Mouse (Mus musculus) neural tube, embryonic 13.5 days (tissue): ENCODE measurements around the gene Dnmt1. TPM values are rescaled to one million over a fixed set of nuclear protein-coding genes. Genes with fewer than 3 reads are reported as not detected.

ENCODE experiments used
- ATAC-seq: fragments of 200-750 bp; cut with Nextera tagmentation; 2 replicates; pipeline ENCODE4 v1.8.0; 2017; ENCODE audit warnings: low read depth, mild to moderate bottlenecking, moderate TSS enrichment, moderate library complexity
- H3K27ac ChIP-seq: fragments of 300-500 bp; sonication (generic); replicated peaks from 2 replicates; pipeline ENCODE4 v1.5.1; 2015; ENCODE audit warnings: moderate library complexity, mild to moderate bottlenecking, inconsistent platforms
- H3K27me3 ChIP-seq: fragments of 300-500 bp; sonication (generic); 2 replicates; pipeline ENCODE4 v1.6.1; 2015; ENCODE audit warnings: mild to moderate bottlenecking, inconsistent platforms
- H3K36me3 ChIP-seq: fragments of 300-500 bp; sonication (generic); 2 replicates; pipeline ENCODE4 v1.6.1; 2015; ENCODE audit warnings: mild to moderate bottlenecking, inconsistent platforms
- H3K4me1 ChIP-seq: fragments of 300-500 bp; sonication (generic); replicated peaks from 2 replicates; pipeline ENCODE4 v1.6.1; 2015; ENCODE audit warnings: inconsistent platforms
- H3K4me2 ChIP-seq: fragments of 300-500 bp; sonication (generic); 2 replicates; pipeline ENCODE4 v1.6.1; 2015; ENCODE audit warnings: inconsistent platforms, mild to moderate bottlenecking, moderate library complexity
- H3K4me3 ChIP-seq: fragments of 300-500 bp; sonication (generic); 2 replicates; pipeline ENCODE4 v1.5.1; 2015; ENCODE audit warnings: mild to moderate bottlenecking, inconsistent platforms
- H3K9ac ChIP-seq: fragments of 300-500 bp; sonication (generic); 2 replicates; pipeline ENCODE4 v1.6.1; 2015; ENCODE audit warnings: moderate library complexity, mild to moderate bottlenecking, inconsistent platforms
- H3K9me3 ChIP-seq: fragments of 300-500 bp; sonication (generic); 2 replicates; pipeline ENCODE4 v1.6.1; 2016; ENCODE audit warnings: inconsistent platforms
- WGBS: fragments of 180-500 bp; shearing (Covaris S2); methylation state at CpG from one replicate; pipeline ENCODE4 v1.1.7; 2015; 5-methylcytosine and 5-hydroxymethylcytosine counted together
- polyA plus RNA-seq: library from polyadenylated mRNA; unstranded; fragments of >200 nt; fragmentation: Nextera tagmentation; extraction: Ambion mirVana; gene quantifications from 2 replicates; pipeline ENCODE4 v1.2.1, GENCODE M21; 2015

Dnmt1 gene
- polyA plus RNA-seq, 1 experiment from 2014 or later = 54.2 TPM

DNA sequence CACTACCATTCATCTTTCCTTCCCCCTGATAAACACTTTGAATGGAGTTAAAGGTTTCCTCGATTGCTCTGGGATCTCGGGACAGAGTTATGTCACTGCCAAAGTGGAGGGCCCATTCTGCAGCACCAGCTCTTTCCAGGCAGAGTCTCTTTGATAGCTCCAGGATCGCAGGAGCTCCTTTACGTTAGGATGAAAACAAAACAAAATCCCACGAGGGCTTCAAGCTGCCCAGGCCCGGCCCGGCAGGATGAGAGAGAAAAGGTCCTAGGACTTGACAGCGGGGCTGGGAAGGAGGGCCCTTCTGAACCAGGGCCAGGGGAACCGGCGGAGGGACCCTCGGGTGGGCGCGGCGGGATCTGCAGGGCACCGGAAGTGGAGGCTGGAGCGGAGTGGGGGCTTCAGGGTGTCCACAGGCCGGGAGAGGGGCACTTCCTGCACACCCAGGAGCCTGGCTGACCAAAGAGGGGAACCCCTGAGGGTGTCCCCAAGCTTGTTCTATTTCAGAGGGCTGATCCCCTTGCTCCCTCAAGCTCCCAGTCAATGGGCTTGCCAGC, 7.6 kb downstream of the Dnmt1 start:
- no peaks in the 10 kb centered on the region for H3K36me3 ChIP-seq
- H3K9ac ChIP-seq = peak overlapping the region; percentile 93
- WGBS = 1% methylated on average over 17 of the region's 17 CpGs
- peak overlapping the region; percentile 90 for H3K27ac ChIP-seq
- H3K4me1 ChIP-seq = peaks cover 29% of the 10 kb centered on the region
- peak overlapping the region; percentile 90 for H3K4me3 ChIP-seq
- H3K9me3 ChIP-seq = no peaks in the 10 kb centered on the region
- ATAC-seq = peak; percentile 84
- no peaks in the 10 kb centered on the region for H3K27me3 ChIP-seq
- H3K4me2 ChIP-seq = peak overlapping the region; percentile 97

DNA sequence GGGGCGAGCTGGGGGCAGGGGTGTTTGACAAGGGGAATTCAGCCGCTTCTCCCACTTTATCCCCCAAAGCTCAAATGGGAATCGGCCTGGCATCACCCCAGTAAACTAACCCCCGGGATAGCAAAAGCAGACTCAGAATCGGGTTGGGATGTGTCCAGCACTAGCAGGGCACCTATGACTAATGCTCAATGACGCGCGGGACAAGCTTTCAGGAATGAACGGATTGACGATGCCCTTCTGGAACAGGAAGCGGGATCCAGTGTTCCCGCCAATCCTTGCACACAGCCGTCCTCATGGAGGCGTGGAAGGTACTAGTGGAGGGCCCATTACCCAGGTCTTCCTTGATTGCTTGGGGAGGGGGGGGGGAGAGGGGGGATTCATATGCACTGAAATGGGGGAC, 8.2 kb downstream of the Dnmt1 start:
- H3K4me3 ChIP-seq = peak overlapping the region; percentile 90
- ATAC-seq = no peak
- H3K27me3 ChIP-seq = no peaks in the 10 kb centered on the region
- WGBS = 17% methylated on average over 14 of the region's 14 CpGs
- H3K27ac ChIP-seq = peak overlapping the region; percentile 90
- H3K4me2 ChIP-seq = peak overlapping the region; percentile 97
- no peaks in the 10 kb centered on the region for H3K9me3 ChIP-seq
- H3K4me1 ChIP-seq = peaks cover 29% of the 10 kb centered on the region
- H3K36me3 ChIP-seq = no peaks in the 10 kb centered on the region
- H3K9ac ChIP-seq = peak overlapping the region; percentile 93

DNA sequence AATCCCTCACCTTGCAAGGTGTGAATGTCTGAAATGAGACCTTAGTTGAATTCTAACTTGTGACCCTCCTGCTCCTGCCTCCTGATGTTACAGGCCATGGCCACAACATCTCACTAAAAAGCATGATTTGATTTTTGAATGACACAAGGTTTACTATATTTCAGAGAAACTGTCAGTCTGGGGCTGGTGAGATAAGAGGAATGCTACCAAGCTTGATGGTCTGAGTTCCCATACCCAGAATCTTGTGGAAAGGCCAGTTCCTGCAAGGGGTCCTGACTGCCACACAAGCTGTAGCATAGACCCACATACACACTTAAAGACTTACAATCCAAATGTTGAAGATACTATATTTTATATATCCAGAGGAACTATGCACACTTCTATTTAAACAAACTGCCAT, 9.3 kb downstream of the Dnmt1 start:
- Histone ChIP-seq H3K9me3 (no peaks in the 10 kb centered on the region), H3K4me3 (peak overlapping the region; percentile 90; the same call in 1 of the 2 replicates), H3K9ac (no peak overlapping the region; the same call in 1 of the 2 replicates), H3K4me2 (peak overlapping the region; percentile 97), H3K27me3 (no peaks in the 10 kb centered on the region), H3K4me1 (peaks cover 29% of the 10 kb centered on the region), H3K36me3 (no peaks in the 10 kb centered on the region), H3K27ac (no peak overlapping the region)
- no peak for ATAC-seq

DNA sequence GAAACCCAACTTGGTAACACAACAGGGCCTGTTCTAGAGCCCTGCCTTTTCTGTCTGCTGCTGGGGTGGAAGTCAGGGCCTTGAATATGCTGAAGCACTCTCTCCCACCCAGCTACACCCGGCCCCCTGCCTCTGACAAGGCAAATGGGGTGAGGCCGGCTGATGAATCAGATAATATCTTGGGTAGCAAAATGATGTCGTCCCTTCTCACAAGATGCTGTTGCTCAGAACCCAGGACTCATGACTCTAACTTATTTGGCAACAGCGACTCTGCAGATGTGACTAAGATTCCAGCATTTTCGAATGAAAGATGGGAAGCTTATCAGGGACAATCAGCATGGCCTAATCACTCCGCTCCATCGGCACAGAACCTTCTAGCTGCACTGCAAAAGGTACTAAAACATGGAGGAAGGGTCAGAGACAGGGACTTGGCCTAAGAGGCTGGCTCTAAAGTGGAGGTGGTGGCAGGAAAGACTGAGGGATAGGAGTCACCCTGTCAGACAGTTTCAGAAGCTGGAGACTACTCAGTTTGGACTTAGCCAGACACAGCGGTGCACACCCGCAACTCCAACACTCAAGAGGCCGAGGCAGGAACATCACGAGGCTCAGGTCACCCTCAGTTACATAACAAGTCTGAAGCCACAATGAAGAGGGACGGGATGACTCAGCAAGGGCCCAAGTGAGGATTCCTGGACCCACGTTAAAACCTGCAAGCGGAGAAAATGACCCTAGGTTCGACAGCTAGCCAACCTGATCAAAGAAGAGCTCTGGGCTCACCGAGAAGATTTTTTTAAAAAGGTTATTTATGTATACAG, 13.4 kb downstream of the Dnmt1 start:
- Histone ChIP-seq H3K27ac (no peak overlapping the region), H3K4me1 (peaks cover 41% of the 10 kb centered on the region), H3K9ac (no peak overlapping the region), H3K36me3 (peaks cover 13% of the 10 kb centered on the region), H3K9me3 (no peaks in the 10 kb centered on the region), H3K4me3 (no peak overlapping the region), H3K27me3 (no peaks in the 10 kb centered on the region), H3K4me2 (no peak overlapping the region)
- WGBS = 87% methylated on average over 16 of the region's 16 CpGs
- no peak for ATAC-seq

DNA sequence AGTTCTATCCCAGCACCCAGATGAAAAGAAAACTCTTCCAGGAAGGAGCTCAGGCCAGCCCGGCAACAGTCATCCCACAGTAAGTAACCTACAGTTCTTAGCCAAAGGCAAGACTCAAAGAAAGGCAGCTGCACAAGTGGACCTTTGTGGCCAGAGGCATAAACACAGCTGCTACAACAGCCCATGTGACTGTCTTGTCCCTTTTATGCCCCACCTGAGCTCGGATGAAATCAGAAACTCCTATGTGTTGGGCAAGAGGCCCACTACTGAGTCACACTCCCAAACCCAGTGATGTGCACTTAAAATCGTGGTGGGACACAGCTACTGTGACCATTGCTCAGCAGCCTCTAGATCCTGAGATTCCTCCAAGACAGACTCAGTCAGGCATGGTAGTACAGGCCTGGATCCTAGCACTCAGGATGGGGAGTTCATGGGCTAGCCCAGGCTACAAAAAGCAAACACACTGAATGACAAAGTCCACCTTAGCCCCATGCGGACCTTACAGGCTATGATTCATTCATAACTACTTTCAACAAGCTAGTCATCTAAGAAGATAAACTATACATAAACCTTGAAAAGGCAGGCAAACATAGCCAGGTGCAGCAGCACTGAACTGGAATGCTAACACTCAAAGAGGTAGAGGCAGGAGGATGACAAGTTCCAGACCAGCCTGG, 14.9 kb downstream of the Dnmt1 start:
- no peak overlapping the region for H3K4me2 ChIP-seq

DNA sequence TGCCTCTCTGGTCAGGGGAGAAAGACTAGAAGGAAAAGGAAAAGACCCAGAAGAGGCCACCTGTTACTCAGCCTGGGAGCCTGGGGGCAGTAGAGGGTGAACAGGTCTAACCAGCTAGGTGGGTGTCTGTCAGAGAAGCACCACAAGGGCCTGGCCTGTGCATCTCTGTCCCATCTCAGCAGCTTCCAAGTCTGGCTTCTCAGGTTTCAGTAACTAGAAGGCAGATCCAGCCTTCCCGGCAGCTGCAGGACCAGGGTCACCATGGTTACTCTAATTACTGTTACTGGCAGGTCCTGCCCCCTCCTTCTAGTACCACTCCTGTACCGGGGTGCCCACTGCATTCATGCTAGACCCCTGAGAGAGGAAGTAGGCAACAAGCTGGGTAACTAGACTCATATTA, 15.8 kb downstream of the Dnmt1 start:
- H3K9me3 ChIP-seq = no peaks in the 10 kb centered on the region
- 8% methylated on average over 2 of the region's 2 CpGs for WGBS
- no peak for ATAC-seq
- H3K36me3 ChIP-seq = peaks cover 36% of the 10 kb centered on the region
- H3K27ac ChIP-seq = no peak overlapping the region
- H3K4me3 ChIP-seq = no peak overlapping the region
- peaks cover 20% of the 10 kb centered on the region for H3K4me1 ChIP-seq
- H3K4me2 ChIP-seq = no peak overlapping the region
- peak overlapping the region; percentile 26; the same call in 1 of the 2 replicates for H3K9ac ChIP-seq
- H3K27me3 ChIP-seq = no peaks in the 10 kb centered on the region

More for the DNA sequence above, 14.9 kb downstream of the Dnmt1 start:
- Histone ChIP-seq H3K27me3 (no peaks in the 10 kb centered on the region), H3K27ac (no peak overlapping the region), H3K9me3 (no peaks in the 10 kb centered on the region), H3K4me1 (peaks cover 29% of the 10 kb centered on the region), H3K9ac (no peak overlapping the region), H3K4me3 (no peak overlapping the region), H3K36me3 (peaks cover 27% of the 10 kb centered on the region)
- WGBS = 63% methylated on average over 4 of the region's 4 CpGs
- ATAC-seq = no peak

DNA sequence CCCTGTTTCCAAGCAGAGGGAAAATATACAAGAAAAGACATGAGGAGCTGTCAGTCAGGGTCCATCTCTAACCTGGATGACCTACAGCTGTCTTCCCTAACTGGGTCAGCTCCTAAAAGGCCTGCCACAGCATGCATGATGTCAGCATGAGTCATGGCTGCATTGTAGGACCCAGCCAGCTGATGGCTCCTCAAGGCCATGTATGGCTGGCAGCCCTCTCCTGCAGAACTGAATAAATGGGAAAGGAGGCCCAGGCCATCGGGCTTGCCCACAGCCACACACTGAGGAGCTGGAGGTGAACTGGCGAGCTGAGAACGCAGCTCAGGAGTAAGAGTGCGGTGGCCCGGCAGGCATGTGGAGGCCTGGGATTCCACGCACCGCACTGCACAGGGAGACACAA, 16.3 kb downstream of the Dnmt1 start:
- H3K9me3 ChIP-seq = no peaks in the 10 kb centered on the region
- no peak overlapping the region for H3K27ac ChIP-seq
- no peak for ATAC-seq
- peaks cover 19% of the 10 kb centered on the region for H3K4me1 ChIP-seq
- H3K4me3 ChIP-seq = no peak overlapping the region
- 95% methylated on average over 7 of the region's 7 CpGs for WGBS
- no peak overlapping the region for H3K4me2 ChIP-seq
- no peak overlapping the region for H3K9ac ChIP-seq
- H3K36me3 ChIP-seq = peaks cover 41% of the 10 kb centered on the region
- no peaks in the 10 kb centered on the region for H3K27me3 ChIP-seq

DNA sequence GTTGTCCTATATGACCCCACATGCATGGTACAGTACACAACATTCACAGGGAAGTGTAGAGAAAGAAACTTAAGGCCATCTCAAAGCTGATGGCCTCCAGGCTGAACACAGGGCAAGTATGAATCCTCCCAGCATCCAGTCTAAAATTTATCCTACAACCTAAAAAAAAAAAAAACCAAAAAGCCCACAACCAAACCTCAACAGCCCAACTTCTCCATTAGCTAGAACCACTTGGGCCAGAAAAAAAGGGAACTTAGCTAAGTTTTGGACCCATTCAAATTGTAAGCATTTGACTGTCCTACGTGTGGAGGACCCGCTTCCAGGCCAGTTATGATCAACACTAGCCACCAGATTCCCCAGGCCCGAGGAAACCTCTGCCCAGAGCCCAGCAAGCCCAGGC, 36.4 kb downstream of the Dnmt1 start:
- peaks cover 100% of the 10 kb centered on the region for H3K36me3 ChIP-seq
- WGBS = 94% methylated on average over 3 of the region's 3 CpGs
- no peaks in the 10 kb centered on the region for H3K27me3 ChIP-seq
- no peaks in the 10 kb centered on the region for H3K4me1 ChIP-seq
- H3K27ac ChIP-seq = no peak overlapping the region
- no peak overlapping the region for H3K9ac ChIP-seq
- no peaks in the 10 kb centered on the region for H3K9me3 ChIP-seq
- no peak overlapping the region for H3K4me3 ChIP-seq
- no peak overlapping the region for H3K4me2 ChIP-seq
- no peak for ATAC-seq

DNA sequence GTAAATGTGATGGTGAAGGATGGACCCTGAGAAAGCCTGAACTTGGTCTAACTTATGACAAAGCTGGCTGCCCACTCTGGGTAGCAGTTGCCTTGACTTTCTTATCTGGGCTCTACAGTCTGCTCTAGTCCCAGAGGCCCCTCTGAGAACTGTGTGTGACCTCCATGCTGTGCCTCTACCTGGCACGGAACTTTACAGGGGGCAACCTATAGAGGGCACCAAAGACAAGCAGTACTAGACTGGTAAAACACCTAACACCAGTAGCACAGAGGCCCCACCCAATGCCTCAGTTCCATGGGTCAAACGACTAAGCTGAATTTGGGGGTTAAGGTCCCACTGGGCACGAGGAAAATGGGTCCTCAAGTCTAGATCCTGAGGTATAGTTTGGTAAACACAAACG, 43.5 kb downstream of the Dnmt1 start:
- 83% methylated on average over 4 of the region's 4 CpGs for WGBS
- H3K9ac ChIP-seq = no peak overlapping the region

DNA sequence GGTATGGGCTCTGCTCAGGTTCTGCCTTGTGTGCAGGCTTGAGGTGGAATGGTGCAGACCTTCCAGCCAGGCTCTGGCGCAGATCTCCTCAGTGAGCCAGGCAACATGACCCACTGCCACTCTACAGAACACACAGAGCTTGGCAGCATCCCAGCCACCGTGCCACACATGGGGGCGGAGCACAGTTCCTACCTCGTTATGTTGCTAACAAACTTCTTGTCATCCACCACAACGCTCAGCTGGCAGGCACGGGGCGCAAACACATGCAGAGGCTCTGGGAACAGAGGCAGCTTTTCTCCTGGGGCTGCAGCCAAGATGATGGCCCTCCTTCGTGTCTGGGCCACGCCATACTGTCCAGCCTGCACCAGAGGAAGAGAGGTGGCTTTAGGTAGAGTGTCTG, 49.7 kb downstream of the Dnmt1 start:
- no peaks in the 10 kb centered on the region for H3K9me3 ChIP-seq
- 97% methylated on average over 9 of the region's 9 CpGs for WGBS

More for the DNA sequence above, 43.5 kb downstream of the Dnmt1 start:
- Histone ChIP-seq H3K9me3 (no peaks in the 10 kb centered on the region), H3K4me2 (no peak overlapping the region), H3K36me3 (peaks cover 100% of the 10 kb centered on the region), H3K27me3 (no peaks in the 10 kb centered on the region), H3K27ac (no peak overlapping the region), H3K4me3 (no peak overlapping the region), H3K4me1 (no peaks in the 10 kb centered on the region)
- ATAC-seq = no peak

DNA sequence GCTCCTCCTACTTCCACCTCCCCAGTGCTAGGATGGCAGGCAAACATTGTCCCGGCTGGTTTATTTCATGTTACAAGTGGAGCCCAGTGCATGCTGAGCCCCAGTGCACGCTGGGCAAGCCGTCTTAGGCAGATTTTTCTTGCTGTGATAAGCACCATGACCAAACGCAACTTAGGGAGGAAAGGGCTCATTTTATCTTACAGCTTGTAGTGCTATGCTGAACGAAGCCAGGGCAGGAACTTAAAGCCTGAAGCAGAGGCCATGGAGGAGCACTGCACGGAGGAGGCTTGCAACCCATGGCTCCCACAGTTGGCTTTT, 57.6 kb downstream of the Dnmt1 start:
- Histone ChIP-seq H3K4me2 (no peak overlapping the region), H3K4me1 (peaks cover 13% of the 10 kb centered on the region), H3K27me3 (no peaks in the 10 kb centered on the region), H3K36me3 (peaks cover 32% of the 10 kb centered on the region), H3K9ac (no peak overlapping the region), H3K9me3 (no peaks in the 10 kb centered on the region), H3K4me3 (no peak overlapping the region), H3K27ac (no peak overlapping the region)
- ATAC-seq = no peak
- WGBS = 40% methylated on average over 6 of the region's 6 CpGs

More for the DNA sequence above, 49.7 kb downstream of the Dnmt1 start:
- peaks cover 100% of the 10 kb centered on the region for H3K36me3 ChIP-seq
- no peak overlapping the region for H3K4me3 ChIP-seq
- H3K27ac ChIP-seq = no peak overlapping the region
- no peak overlapping the region for H3K4me2 ChIP-seq
- H3K27me3 ChIP-seq = no peaks in the 10 kb centered on the region
- no peaks in the 10 kb centered on the region for H3K4me1 ChIP-seq
- no peak for ATAC-seq
- H3K9ac ChIP-seq = no peak overlapping the region

DNA sequence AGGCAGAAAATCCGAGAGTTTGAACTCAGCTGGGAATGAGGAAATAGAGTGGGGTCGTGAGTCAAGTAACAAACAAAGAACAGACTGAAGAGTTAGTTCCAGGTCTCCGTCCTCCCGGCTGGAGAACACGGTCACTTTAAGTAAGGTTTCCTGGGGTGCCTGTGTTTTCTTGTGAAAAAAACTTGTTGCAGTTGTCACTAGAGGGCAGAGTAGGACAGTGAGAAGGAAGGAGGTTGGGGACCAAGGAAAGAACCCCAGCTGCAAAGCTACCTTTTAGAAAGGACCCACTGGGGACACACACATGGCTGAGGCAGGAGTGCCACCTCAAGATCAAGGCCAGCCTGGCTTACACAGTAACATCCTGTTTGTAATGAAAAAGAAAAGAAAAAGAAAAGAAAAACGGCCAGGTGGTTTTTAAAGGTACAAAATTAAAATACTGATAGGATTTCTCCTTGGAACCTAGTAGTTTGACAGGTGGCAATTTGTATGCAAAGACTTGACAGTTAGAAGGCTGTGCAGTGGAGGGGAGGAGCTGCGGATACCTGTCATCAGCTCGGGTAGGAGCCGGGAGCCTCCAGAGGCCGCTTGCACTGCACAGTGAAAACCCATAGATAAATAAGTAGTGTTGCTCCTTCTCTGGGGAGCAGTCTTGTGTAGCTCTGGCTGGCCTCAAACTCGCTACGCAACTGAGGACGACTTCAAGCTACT, 58.1 kb downstream of the Dnmt1 start:
- Histone ChIP-seq H3K4me3 (no peak overlapping the region), H3K4me1 (peaks cover 18% of the 10 kb centered on the region), H3K4me2 (no peak overlapping the region), H3K27ac (no peak overlapping the region), H3K27me3 (no peaks in the 10 kb centered on the region), H3K9me3 (no peaks in the 10 kb centered on the region), H3K9ac (no peak overlapping the region), H3K36me3 (peaks cover 32% of the 10 kb centered on the region)
- ATAC-seq = no peak
- 16% methylated on average over 13 of the region's 13 CpGs for WGBS
